Mouse (Mus musculus) erythroblast, adult 5-6 weeks (primary cell): Measurements from ENCODE around the gene Ms4a18. TPM values are rescaled to one million over a fixed set of nuclear protein-coding genes. Genes with fewer than 3 reads are reported as not detected.

ENCODE experiments used
- ATAC-seq: replicated peaks from 2 replicates; pipeline ENCODE4 v1.8.0; 2016; ENCODE audit warnings: moderate number of reproducible peaks, mild to moderate bottlenecking, moderate TSS enrichment, inconsistent platforms; ENCODE audit not compliant: poor library complexity, low FRiP score, severe bottlenecking
- total RNA-seq, 2 experiments: library from RNA; stranded (forward) in 1 of 2; stranded (reverse) in 1 of 2; fragments of 150-400 nt in 1 of 2; fragments of 200-764, 138-1000 nt in 1 of 2; gene quantifications; 2 replicates each; pipeline versions ENCODE4 v1.2.3 to v1.2.4; 2015 to 2017; ENCODE audit warnings: low replicate concordance in 2 of 2

Gene Ms4a18
- total RNA-seq, 2 experiments from 2014 or later, result not detected

- ATAC-seq, result no peak
These were observed 70.6 kb downstream of the Ms4a18 start for GRCm38 (mm10) chr19:10947219-10947618.

Other genes with a start within 250 kb of the Ms4a18 start
- gene Cd6, start 188.0 kb downstream of the Ms4a18 start, total RNA-seq (2015; ENCODE audit: low replicate concordance), result not detected in 2 replicates
- gene Cd6, start 188.0 kb downstream of the Ms4a18 start, total RNA-seq (2017; ENCODE audit: low replicate concordance), result not detected in 2 replicates
- 2.1 and 3.8 TPM in 2 replicates for gene Slc15a3, start 178.3 kb downstream of the Ms4a18 start, total RNA-seq (2015; ENCODE audit: low replicate concordance)
- 1.3 and 3.2 TPM in 2 replicates for gene Slc15a3, start 178.3 kb downstream of the Ms4a18 start, total RNA-seq (2017; ENCODE audit: low replicate concordance)
- not detected in 2 replicates for gene Tmem132a, start 148.1 kb downstream of the Ms4a18 start, total RNA-seq (2015; ENCODE audit: low replicate concordance)
- gene Tmem132a, start 148.1 kb downstream of the Ms4a18 start, total RNA-seq (2017; ENCODE audit: low replicate concordance), result not detected in 2 replicates
- 6.3 and 10.4 TPM in 2 replicates for gene Tmem109, start 136.0 kb downstream of the Ms4a18 start, total RNA-seq (2015; ENCODE audit: low replicate concordance)
- 2.4 and 6.6 TPM in 2 replicates for gene Tmem109, start 136.0 kb downstream of the Ms4a18 start, total RNA-seq (2017; ENCODE audit: low replicate concordance)
- 10.0 and 14.4 TPM in 2 replicates for gene Prpf19, start 122.8 kb downstream of the Ms4a18 start, total RNA-seq (2015; ENCODE audit: low replicate concordance)
- 26.3 and 59.3 TPM in 2 replicates for gene Prpf19, start 122.8 kb downstream of the Ms4a18 start, total RNA-seq (2017; ENCODE audit: low replicate concordance)
- not detected in 2 replicates for gene Zp1, start 97.4 kb downstream of the Ms4a18 start, total RNA-seq (2015; ENCODE audit: low replicate concordance)
- gene Zp1, start 97.4 kb downstream of the Ms4a18 start, total RNA-seq (2017; ENCODE audit: low replicate concordance), result not detected in 2 replicates
- gene Ptgdr2, start 80.9 kb downstream of the Ms4a18 start, total RNA-seq (2015; ENCODE audit: low replicate concordance), result not detected in 2 replicates
- not detected in 2 replicates for gene Ptgdr2, start 80.9 kb downstream of the Ms4a18 start, total RNA-seq (2017; ENCODE audit: low replicate concordance)
- gene Ccdc86, start 68.8 kb downstream of the Ms4a18 start, total RNA-seq (2015; ENCODE audit: low replicate concordance), result 3.1 and 9.6 TPM in 2 replicates
- 0.28 and 1.5 TPM in 2 replicates for gene Ccdc86, start 68.8 kb downstream of the Ms4a18 start, total RNA-seq (2017; ENCODE audit: low replicate concordance)
- gene Ms4a10, start 43.4 kb downstream of the Ms4a18 start, total RNA-seq (2015; ENCODE audit: low replicate concordance), result not detected in 2 replicates
- not detected in 2 replicates for gene Ms4a10, start 43.4 kb downstream of the Ms4a18 start, total RNA-seq (2017; ENCODE audit: low replicate concordance)
- gene Ms4a15, start 24.8 kb downstream of the Ms4a18 start, total RNA-seq (2015; ENCODE audit: low replicate concordance), result not detected in 2 replicates
- 1.5 TPM in 1 of 2 replicates, not detected in the other for gene Ms4a15, start 24.8 kb downstream of the Ms4a18 start, total RNA-seq (2017; ENCODE audit: low replicate concordance)
- 5.4 and 9.6 TPM in 2 replicates for gene Ms4a8a, start 63.1 kb upstream of the Ms4a18 start, total RNA-seq (2015; ENCODE audit: low replicate concordance)
- gene Ms4a8a, start 63.1 kb upstream of the Ms4a18 start, total RNA-seq (2017; ENCODE audit: low replicate concordance), result 0.34 and 5.2 TPM in 2 replicates
- gene 1700017D01Rik, start 112.8 kb upstream of the Ms4a18 start, total RNA-seq (2015; ENCODE audit: low replicate concordance), result not detected in 2 replicates
- 0.14 TPM in 1 of 2 replicates, not detected in the other for gene 1700017D01Rik, start 112.8 kb upstream of the Ms4a18 start, total RNA-seq (2017; ENCODE audit: low replicate concordance)
- gene 1700025F22Rik, start 147.3 kb upstream of the Ms4a18 start, total RNA-seq (2015; ENCODE audit: low replicate concordance), result not detected in 2 replicates
- not detected in 2 replicates for gene 1700025F22Rik, start 147.3 kb upstream of the Ms4a18 start, total RNA-seq (2017; ENCODE audit: low replicate concordance)
- gene Ms4a13, start 178.7 kb upstream of the Ms4a18 start, total RNA-seq (2015; ENCODE audit: low replicate concordance), result not detected in 2 replicates
- gene Ms4a13, start 178.7 kb upstream of the Ms4a18 start, total RNA-seq (2017; ENCODE audit: low replicate concordance), result 0.60 TPM in 1 of 2 replicates, not detected in the other
- gene Ms4a12, start 214.4 kb upstream of the Ms4a18 start, total RNA-seq (2015; ENCODE audit: low replicate concordance), result not detected in 2 replicates
- gene Ms4a12, start 214.4 kb upstream of the Ms4a18 start, total RNA-seq (2017; ENCODE audit: low replicate concordance), result not detected in 2 replicates
- not detected in 2 replicates for gene Ms4a1, start 248.2 kb upstream of the Ms4a18 start, total RNA-seq (2015; ENCODE audit: low replicate concordance)
- gene Ms4a1, start 248.2 kb upstream of the Ms4a18 start, total RNA-seq (2017; ENCODE audit: low replicate concordance), result 0.60 TPM in 1 of 2 replicates, not detected in the other